Mouse (Mus musculus) frontal cortex, postnatal 14 days (tissue): ENCODE measurements at regions not wholly inside any gene's neighbourhood (a gene's known extent, or its start where the extent isn't known, plus 50 kb on each side); places are given as distances from the start of the nearest gene placed in this dataset.

ENCODE experiments used
- DNase-seq, 2 experiments: peaks; one replicate each; pipeline ENCODE4 v3.0.0; 2022; ENCODE audit warnings: low spot score in 2 of 2

DNA sequence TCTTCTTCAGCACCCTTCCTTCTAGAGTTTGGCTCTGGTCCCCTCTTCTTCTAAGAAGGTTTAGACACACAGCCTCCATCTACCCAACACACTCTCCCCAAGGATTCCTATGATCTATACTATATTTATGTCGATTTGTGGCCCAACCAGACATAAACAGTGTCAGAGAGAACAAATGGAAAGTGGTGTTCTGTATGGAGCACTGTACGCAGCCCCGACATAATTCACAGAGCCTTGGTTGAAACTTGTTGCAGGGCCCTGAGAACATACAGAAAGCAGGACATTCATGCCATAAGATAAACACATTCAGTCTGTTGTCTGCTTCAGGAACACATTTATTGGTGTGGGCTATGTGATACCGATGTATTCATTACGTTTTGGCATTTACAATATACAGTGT is 463.7 kb upstream of the Pou3f3 start:
- DNase-seq: no peak

DNA sequence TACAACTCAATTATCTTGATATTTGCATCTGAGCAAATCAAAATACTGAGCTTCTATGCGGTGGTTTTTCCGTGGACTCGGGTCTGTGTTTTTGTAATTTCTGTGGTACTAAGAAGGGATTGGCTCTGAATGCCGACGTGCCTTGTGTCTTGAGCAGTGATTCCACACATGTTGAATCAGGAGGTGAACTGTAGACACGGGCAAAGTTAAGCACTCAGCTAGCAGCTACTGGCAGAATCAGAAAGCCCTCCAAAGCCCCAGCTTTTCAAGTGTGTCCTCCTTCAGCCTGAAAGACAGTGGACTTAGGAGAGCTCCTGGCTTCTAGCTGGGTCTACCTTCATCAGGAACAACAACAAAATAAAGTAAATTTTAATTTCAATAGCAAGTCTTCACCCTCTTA is 462.9 kb upstream of the Pou3f3 start:
- DNase-seq: no peak

DNA sequence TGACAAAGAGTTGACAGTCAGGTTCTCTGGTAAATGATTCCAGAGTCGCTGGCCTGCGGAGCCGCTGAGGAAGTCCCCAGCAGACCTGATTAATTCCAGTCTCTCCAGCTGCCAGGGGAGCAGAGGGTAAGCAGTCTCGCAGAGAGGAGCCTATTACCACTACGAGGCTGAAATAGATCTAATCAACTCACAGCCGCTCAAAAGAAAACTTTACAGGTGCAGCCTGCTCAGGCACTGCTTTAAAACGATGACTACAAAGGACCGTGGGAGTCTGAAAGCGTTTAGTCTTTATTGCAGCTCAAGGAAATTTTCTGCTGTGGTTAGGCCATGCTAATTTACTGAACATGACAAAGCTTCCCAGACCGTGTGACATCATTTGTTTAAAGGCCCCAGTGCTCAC is 462.3 kb upstream of the Pou3f3 start:
- DNase-seq: no peak

- DNase-seq: no peak
Observed at GRCm38 (mm10) chr1:42236466-42237010, 459.0 kb upstream of the Pou3f3 start.

- no peak for DNase-seq
Observed at GRCm38 (mm10) chr1:42238408-42238807, 457.2 kb upstream of the Pou3f3 start.

- no peak for DNase-seq
Observed at GRCm38 (mm10) chr1:42241172-42241571, 454.4 kb upstream of the Pou3f3 start.

DNA sequence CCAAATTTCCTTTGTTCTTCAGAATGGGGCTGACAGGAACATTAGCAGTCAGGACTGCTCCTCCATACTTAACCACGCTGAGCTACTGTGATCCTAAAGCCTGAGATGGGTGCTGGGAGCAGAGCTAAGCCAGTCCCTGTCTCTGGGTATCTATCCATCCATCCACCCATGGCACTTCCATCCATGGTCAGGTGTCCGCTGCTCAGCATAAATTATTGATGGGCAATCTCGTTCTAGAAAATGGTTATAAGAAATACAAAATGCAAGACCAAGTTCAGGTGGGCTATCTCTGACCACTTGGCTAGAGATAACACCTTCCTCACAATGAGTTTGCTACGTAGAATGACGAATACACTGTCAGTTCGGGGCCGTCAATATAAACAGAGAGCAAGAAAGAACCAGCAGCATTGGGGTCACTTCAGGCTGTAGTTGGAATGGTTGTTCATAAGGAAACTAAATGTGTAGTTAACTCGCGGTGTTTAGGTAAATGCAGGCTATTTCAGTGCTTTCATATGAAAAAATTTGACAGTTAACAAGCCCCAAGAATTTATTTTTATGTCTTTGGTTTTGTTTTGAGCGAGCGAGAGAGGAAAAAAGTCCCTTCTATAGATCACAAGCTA is 453.9 kb upstream of the Pou3f3 start:
- DNase-seq: no peak

DNA sequence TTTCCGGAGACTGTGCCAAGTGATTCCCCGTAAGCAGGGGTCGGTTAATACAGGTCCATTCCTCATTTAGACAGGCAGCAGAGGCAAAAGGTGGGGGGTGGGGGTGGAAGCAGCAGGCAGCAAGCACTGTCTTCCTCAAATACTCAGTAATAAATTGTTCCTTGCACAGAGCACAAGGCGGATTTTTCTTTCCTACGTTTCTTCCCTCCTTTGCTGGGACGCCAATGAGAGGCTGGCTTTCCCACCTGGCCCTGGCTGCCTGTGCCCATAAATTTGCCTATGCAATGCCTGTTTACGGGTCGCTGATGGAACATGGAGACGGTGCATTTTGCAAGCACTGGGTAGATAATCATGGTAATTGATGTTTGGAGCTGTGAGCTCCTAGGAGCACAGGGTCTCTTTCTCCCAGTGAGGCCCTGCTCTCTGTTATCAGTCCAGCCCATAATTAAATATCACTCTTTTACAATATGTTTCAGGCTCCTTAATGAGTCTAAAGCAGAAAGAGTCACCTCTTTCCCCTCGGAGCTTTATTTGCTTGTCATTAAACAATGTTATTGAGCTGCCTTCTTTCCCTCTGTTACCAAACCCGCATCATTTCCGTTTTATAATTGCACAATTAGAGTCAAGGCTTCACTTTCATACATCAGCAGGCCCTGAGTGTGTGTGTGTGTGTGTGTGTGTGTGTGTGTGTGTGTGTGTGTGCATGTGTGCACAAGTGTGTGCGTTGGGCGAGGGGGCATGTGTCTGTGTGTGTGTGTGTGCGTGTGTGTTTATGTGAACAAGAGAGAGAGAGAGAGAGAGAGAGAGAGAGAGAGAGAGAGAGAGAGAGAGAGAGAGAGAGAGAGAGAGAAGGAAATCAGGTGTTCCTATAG is 452.7 kb upstream of the Pou3f3 start:
- DNase-seq: no peak

GRCm38 (mm10) chr1:42243458-42243855 is 452.1 kb upstream of the Pou3f3 start:
- DNase-seq: no peak

DNA sequence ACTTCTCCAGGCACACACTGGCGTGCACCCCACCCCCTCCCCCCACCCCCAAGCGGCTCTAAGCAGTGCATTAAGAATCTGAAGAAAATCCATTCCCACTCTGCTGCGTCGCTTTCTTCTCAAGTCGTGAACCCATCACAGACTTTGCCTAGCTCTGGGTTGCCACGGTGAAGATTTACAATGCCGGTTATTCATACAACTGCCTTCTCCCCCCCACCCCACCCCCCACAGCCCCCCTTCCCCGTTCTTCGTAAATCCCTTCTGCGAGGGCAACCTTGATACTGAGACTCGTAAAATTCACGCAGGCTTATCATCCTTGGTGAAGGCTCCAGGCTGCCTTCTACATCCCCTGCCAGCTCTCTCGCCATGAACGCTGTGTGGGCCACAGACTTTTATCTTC is 451.7 kb upstream of the Pou3f3 start:
- no peak for DNase-seq

DNA sequence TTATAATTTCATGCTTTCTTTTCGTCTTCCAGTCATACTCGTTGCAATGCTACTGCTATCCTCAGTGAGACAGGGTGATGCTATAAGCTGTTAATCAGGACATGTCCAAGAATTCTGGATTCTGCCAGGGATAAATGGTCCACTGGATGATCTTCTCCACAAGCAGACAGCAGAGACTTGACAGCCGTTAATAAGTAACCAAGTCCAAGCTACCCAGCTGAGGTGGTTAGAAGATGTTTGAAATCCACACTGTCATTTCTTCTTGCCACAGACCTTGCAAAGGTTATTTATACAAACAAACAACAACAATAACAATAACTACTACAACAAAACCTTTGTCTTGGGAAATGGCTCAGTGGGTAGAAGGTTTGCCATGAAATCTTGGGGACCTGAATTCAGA is 443.2 kb upstream of the Pou3f3 start:
- DNase-seq: no peak

GRCm38 (mm10) chr1:42253786-42254185 is 441.8 kb upstream of the Pou3f3 start:
- no peak for DNase-seq

- DNase-seq: no peak
Observed at GRCm38 (mm10) chr1:42256911-42257595, 438.5 kb upstream of the Pou3f3 start.

DNA sequence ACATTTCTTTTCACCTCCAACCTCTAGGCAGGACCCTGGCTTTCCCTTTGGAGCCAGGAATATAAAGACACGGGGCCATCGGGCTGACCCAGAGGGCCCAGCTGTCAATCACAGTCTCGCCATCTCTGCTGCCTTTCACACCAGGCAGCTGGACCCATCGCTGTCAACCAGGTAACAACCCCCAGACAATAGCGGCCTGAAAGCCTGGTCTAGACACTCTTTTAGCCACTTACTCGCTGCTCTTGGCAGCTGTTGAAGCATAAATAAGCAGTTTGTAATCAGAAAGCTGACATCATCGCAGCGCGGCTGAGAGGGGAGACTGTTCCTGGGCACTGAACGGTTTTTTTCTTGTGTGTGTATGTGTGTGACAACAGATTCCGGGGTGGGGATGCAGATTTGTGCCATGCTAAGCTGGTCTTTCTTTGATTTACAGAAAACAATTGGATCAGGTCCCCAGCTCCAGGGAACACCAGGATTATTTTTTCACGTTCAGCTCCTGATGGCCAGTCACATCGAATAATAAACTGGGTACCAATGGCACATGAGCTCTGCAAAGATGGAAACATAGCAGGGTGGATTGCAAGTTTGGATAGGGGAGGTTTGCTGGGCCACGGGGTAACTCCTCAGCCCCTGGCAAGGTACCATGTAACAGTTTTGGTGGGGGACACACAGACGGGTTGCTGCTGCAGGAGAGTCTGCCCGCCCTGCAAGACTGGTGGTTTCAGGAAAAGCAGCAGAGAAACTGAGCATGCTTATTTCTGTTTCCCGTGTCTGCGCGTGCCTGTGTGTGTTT is 437.6 kb upstream of the Pou3f3 start:
- DNase-seq: peak in 1 of 2 experiments; percentile 63

GRCm38 (mm10) chr1:42258594-42258910 is 437.0 kb upstream of the Pou3f3 start:
- DNase-seq: no peak

GRCm38 (mm10) chr1:42259216-42259977 is 436.2 kb upstream of the Pou3f3 start:
- no peak for DNase-seq

GRCm38 (mm10) chr1:42260033-42260925 is 435.3 kb upstream of the Pou3f3 start:
- DNase-seq: no peak

DNA sequence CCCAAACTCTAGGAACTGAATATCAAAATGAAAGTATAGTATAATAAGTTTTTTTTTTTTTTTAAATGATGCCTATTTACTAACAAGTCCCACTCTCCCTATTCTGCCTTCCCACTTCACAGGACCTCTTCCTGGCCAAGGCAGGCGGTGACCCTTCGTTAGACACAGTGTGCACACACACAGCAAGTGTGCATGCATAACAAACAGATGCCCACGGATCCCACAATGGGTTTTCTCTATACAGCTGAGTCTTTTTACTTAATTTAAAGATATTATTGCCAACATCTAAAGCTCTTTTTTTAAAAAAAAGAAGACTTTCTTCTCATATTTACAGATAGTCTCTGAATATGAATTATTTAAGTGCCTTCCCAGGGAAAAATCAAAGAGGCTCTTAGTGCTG is 434.5 kb upstream of the Pou3f3 start:
- no peak for DNase-seq

DNA sequence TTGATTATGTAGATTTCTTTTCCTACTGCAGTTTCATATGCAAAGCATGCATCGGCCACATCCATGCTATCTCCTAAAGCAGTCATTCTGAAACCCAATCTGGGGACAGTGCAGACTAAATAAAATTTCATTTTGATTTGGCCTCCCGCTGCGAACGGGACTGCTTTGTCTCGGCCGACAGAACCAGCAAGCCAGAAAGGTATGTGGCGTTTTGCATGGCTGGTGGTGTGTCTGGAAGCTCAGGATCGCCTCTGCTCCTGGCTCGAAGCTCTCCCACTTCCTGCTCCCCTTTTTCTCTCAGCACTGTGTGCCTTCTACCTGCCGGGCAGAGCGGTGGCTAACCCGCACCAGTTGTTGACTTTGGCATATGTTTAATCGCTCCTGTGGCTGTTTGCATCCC is 433.8 kb upstream of the Pou3f3 start:
- DNase-seq: no peak

GRCm38 (mm10) chr1:42262606-42263005 is 433.0 kb upstream of the Pou3f3 start:
- no peak for DNase-seq
